Mouse (Mus musculus): Measurements from ENCODE around the gene Kcnh1.
A peak's percentile ranks its signal among the peaks of the same experiment; 100 is the strongest.

Kcnh1 gene

GRCm38 (mm10) chr1:192531490-192532146 lies 341.0 kb downstream of the Kcnh1 start:
- no peak for DNase-seq (ENCODE audit: low read depth)

- DNase-seq (ENCODE audit: low read depth) = no peak
Observed at GRCm38 (mm10) chr1:192532212-192532611, 341.6 kb downstream of the Kcnh1 start.

GRCm38 (mm10) chr1:192533016-192533415 lies 342.4 kb downstream of the Kcnh1 start:
- DNase-seq (ENCODE audit: low read depth) = no peak

GRCm38 (mm10) chr1:192536440-192536839 lies 345.9 kb downstream of the Kcnh1 start:
- DNase-seq (ENCODE audit: low read depth) = no peak

- DNase-seq (ENCODE audit: low read depth) = no peak
Observed at GRCm38 (mm10) chr1:192537169-192537568, 346.6 kb downstream of the Kcnh1 start.

GRCm38 (mm10) chr1:192542093-192542492 lies 351.5 kb downstream of the Kcnh1 start:
- DNase-seq (ENCODE audit: low read depth) = no peak

- DNase-seq (ENCODE audit: low read depth) = no peak
Observed at GRCm38 (mm10) chr1:192543686-192544085, 353.1 kb downstream of the Kcnh1 start.

- DNase-seq (ENCODE audit: low read depth) = no peak
Observed at GRCm38 (mm10) chr1:192544091-192544490, 353.5 kb downstream of the Kcnh1 start.

- DNase-seq (ENCODE audit: low read depth) = no peak
Observed at GRCm38 (mm10) chr1:192544901-192545300, 354.3 kb downstream of the Kcnh1 start.

GRCm38 (mm10) chr1:192546843-192547242 lies 356.3 kb downstream of the Kcnh1 start:
- DNase-seq (ENCODE audit: low read depth) = peak; percentile 38

- DNase-seq (ENCODE audit: low read depth) = no peak
Observed at GRCm38 (mm10) chr1:192550561-192550960, 360.0 kb downstream of the Kcnh1 start.

GRCm38 (mm10) chr1:192555516-192555915 lies 364.9 kb downstream of the Kcnh1 start:
- no peak for DNase-seq (ENCODE audit: low read depth)

- no peak for DNase-seq (ENCODE audit: low read depth)
Observed at GRCm38 (mm10) chr1:192557978-192558594, 367.5 kb downstream of the Kcnh1 start.

GRCm38 (mm10) chr1:192559341-192559740 lies 368.8 kb downstream of the Kcnh1 start:
- DNase-seq (ENCODE audit: low read depth) = no peak
